Mouse (Mus musculus): ENCODE results near the gene Mcur1. TPM values are rescaled to one million over a fixed set of nuclear protein-coding genes. Genes with fewer than 3 reads are reported as not detected.
A peak's percentile ranks its signal among the peaks of the same experiment; 100 is the strongest.

The Mcur1 gene
- polyA plus RNA-seq, 1 experiment from 2014 or later = 6.2 TPM

DNA sequence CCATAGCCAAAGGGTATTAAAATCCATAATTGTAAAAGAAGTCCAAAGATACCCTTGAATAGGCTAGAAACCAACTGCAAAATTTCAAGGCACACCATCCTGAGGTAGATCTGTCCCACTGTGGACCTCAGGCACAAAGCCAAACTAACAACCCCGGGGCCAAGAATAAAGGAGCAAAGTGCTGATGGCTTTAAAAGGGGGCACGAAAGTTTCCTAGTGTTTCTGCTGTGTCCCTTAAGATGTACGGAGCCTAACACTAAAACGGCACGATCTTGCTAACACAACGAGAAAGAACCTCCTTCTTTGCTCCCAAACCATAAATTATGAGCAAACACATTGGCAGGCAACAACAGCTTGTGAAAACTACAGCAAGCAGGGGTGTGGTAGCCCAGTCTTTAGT, 1.6 kb downstream of the Mcur1 start:
- Histone ChIP-seq H3K36me3 (ENCODE audit: control insufficient read depth, insufficient read depth, low read length) (no peaks in the 10 kb centered on the region), H3K9me3 (ENCODE audit: control insufficient read depth, low read length) (no peaks in the 10 kb centered on the region), H3K27ac (ENCODE audit: low read depth, low read length) (no peak overlapping the region), H3K9ac (ENCODE audit: low read depth, low read length) (no peak overlapping the region), H3K27me3 (replicated peaks; ENCODE audit: control insufficient read depth, insufficient read depth, low read length) (no peaks in the 10 kb centered on the region), H3K4me3 (ENCODE audit: low read length) (no peak overlapping the region), H3K4me1 (ENCODE audit: control insufficient read depth, insufficient read depth, low read depth, low read length) (peaks cover 13% of the 10 kb centered on the region), H3K4me2 (ENCODE audit: low read length) (peak overlapping the region; percentile 97)
- no peak for ATAC-seq
- WGBS = 66% methylated on average over 6 of the region's 6 CpGs

DNA sequence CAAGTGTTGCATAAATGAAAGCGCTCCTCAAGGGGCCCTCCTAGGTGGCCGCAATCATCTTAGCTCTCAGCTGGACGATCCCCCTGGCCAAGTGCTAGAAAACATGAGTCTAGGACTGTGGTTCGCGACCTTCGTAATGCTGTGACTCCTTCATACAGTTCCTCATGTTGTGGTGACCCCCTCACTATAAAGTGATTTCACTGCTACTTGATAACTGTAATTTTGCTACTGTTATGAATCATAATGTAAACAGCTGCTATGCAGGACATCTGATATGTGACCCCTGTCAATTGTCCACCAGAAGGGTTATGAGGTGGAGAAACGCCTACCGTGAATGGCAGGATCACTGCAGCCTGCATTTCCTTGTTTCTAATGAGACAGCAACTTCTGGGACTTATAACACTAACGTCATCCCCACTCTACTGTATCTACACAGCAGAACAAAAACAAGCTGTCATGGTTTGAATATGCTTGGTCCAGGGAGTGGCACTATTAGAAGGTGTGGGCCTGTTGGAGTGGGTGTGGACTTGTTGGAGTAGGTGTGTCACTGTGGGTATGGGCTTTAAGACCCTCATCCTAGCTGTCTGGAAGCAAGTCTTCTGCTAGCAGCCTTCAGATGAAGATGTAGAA, 3.0 kb downstream of the Mcur1 start:
- Histone ChIP-seq H3K9ac (ENCODE audit: low read depth, low read length) (no peak overlapping the region), H3K27ac (ENCODE audit: low read depth, low read length) (no peak overlapping the region), H3K36me3 (ENCODE audit: control insufficient read depth, insufficient read depth, low read length) (no peaks in the 10 kb centered on the region), H3K4me1 (ENCODE audit: control insufficient read depth, insufficient read depth, low read depth, low read length) (peaks cover 13% of the 10 kb centered on the region), H3K4me3 (ENCODE audit: low read length) (no peak overlapping the region), H3K4me2 (ENCODE audit: low read length) (no peak overlapping the region), H3K27me3 (replicated peaks; ENCODE audit: control insufficient read depth, insufficient read depth, low read length) (no peaks in the 10 kb centered on the region), H3K9me3 (ENCODE audit: control insufficient read depth, low read length) (no peaks in the 10 kb centered on the region)
- no peak for ATAC-seq
- 90% methylated on average over 9 of the region's 9 CpGs for WGBS

DNA sequence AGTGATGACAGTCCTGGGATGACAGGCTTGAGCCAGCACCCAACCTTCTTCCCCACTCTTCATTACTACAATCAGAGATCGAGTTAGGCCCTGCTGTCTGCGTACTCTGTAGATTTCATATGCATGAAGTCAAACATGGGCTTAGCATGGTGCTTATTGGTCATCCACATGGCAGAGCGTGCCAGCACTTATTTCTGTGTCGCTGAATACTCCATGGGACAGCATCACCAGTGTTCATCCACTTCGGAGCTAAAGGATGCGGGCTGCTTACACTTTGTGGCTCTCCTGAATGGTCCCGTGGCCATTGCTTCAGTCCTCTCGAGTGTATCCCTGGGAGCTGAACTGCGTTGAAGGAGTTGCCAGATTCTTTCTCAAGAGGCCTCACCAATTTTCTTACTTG, 4.7 kb downstream of the Mcur1 start:
- peaks cover 5% of the 10 kb centered on the region for H3K36me3 ChIP-seq (ENCODE audit: control insufficient read depth, insufficient read depth, low read length)
- H3K4me1 ChIP-seq (ENCODE audit: control insufficient read depth, insufficient read depth, low read depth, low read length) = peaks cover 13% of the 10 kb centered on the region
- H3K4me2 ChIP-seq (ENCODE audit: low read length) = no peak overlapping the region
- no peak for ATAC-seq
- no peak overlapping the region for H3K9ac ChIP-seq (ENCODE audit: low read depth, low read length)
- H3K27ac ChIP-seq (ENCODE audit: low read depth, low read length) = no peak overlapping the region
- 95% methylated on average over 9 of the region's 9 CpGs for WGBS
- H3K27me3 ChIP-seq (replicated peaks; ENCODE audit: control insufficient read depth, insufficient read depth, low read length) = no peaks in the 10 kb centered on the region
- no peak overlapping the region for H3K4me3 ChIP-seq (ENCODE audit: low read length)
- H3K9me3 ChIP-seq (ENCODE audit: control insufficient read depth, low read length) = no peaks in the 10 kb centered on the region

GRCm38 (mm10) chr13:43554827-43555226, 5.2 kb downstream of the Mcur1 start:
- no peak overlapping the region for H3K4me2 ChIP-seq (ENCODE audit: low read length)
- no peak overlapping the region for H3K27ac ChIP-seq (ENCODE audit: low read depth, low read length)
- no peaks in the 10 kb centered on the region for H3K27me3 ChIP-seq (replicated peaks; ENCODE audit: control insufficient read depth, insufficient read depth, low read length)
- 90% methylated on average over 7 of the region's 7 CpGs for WGBS
- H3K9ac ChIP-seq (ENCODE audit: low read depth, low read length) = no peak overlapping the region
- H3K9me3 ChIP-seq (ENCODE audit: control insufficient read depth, low read length) = no peaks in the 10 kb centered on the region
- no peak overlapping the region for H3K4me3 ChIP-seq (ENCODE audit: low read length)
- H3K36me3 ChIP-seq (ENCODE audit: control insufficient read depth, insufficient read depth, low read length) = peaks cover 10% of the 10 kb centered on the region
- H3K4me1 ChIP-seq (ENCODE audit: control insufficient read depth, insufficient read depth, low read depth, low read length) = peaks cover 13% of the 10 kb centered on the region
- no peak for ATAC-seq

DNA sequence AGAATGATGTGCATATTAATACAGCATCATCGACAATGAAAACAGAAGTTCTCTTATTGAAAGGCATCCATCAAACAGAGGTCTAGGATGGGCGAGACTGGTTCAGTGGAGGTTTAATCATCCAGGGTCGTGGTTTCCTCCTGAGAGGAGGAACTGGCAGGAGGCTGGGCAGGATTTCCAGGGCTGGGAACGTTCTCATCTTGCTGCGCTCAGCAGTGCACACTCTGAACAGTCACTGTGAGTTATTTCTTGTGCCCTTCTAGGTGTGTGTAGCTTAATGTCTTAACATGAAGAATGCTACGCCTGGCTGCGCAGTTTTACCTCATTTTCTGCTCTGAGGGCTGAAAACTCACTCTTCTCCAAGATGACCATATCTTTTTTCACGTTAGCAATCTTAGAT, 9.3 kb downstream of the Mcur1 start:
- Histone ChIP-seq H3K4me3 (ENCODE audit: low read length) (no peak overlapping the region), H3K36me3 (ENCODE audit: control insufficient read depth, insufficient read depth, low read length) (peaks cover 11% of the 10 kb centered on the region), H3K9me3 (ENCODE audit: control insufficient read depth, low read length) (no peaks in the 10 kb centered on the region), H3K9ac (ENCODE audit: low read depth, low read length) (no peak overlapping the region), H3K4me2 (ENCODE audit: low read length) (no peak overlapping the region), H3K4me1 (ENCODE audit: control insufficient read depth, insufficient read depth, low read depth, low read length) (no peaks in the 10 kb centered on the region), H3K27ac (ENCODE audit: low read depth, low read length) (no peak overlapping the region), H3K27me3 (replicated peaks; ENCODE audit: control insufficient read depth, insufficient read depth, low read length) (no peaks in the 10 kb centered on the region)
- no peak for ATAC-seq
- WGBS = 87% methylated on average over 8 of the region's 8 CpGs

GRCm38 (mm10) chr13:43549870-43550269, 10.1 kb downstream of the Mcur1 start:
- 92% methylated on average over 7 of the region's 7 CpGs for WGBS
- H3K36me3 ChIP-seq (ENCODE audit: control insufficient read depth, insufficient read depth, low read length) = peaks cover 11% of the 10 kb centered on the region
- H3K9ac ChIP-seq (ENCODE audit: low read depth, low read length) = no peak overlapping the region
- no peaks in the 10 kb centered on the region for H3K9me3 ChIP-seq (ENCODE audit: control insufficient read depth, low read length)
- ATAC-seq = no peak
- no peak overlapping the region for H3K4me2 ChIP-seq (ENCODE audit: low read length)
- no peaks in the 10 kb centered on the region for H3K27me3 ChIP-seq (replicated peaks; ENCODE audit: control insufficient read depth, insufficient read depth, low read length)
- no peak overlapping the region for H3K4me3 ChIP-seq (ENCODE audit: low read length)
- no peaks in the 10 kb centered on the region for H3K4me1 ChIP-seq (ENCODE audit: control insufficient read depth, insufficient read depth, low read depth, low read length)
- H3K27ac ChIP-seq (ENCODE audit: low read depth, low read length) = no peak overlapping the region

GRCm38 (mm10) chr13:43549078-43549698, 10.8 kb downstream of the Mcur1 start:
- Histone ChIP-seq H3K4me2 (ENCODE audit: low read length) (no peak overlapping the region), H3K36me3 (ENCODE audit: control insufficient read depth, insufficient read depth, low read length) (peaks cover 13% of the 10 kb centered on the region), H3K4me1 (ENCODE audit: control insufficient read depth, insufficient read depth, low read depth, low read length) (no peaks in the 10 kb centered on the region), H3K4me3 (ENCODE audit: low read length) (no peak overlapping the region), H3K9ac (ENCODE audit: low read depth, low read length) (no peak overlapping the region), H3K27ac (ENCODE audit: low read depth, low read length) (no peak overlapping the region), H3K9me3 (ENCODE audit: control insufficient read depth, low read length) (no peaks in the 10 kb centered on the region), H3K27me3 (replicated peaks; ENCODE audit: control insufficient read depth, insufficient read depth, low read length) (no peaks in the 10 kb centered on the region)
- WGBS = 93% methylated on average over 11 of the region's 11 CpGs
- ATAC-seq = no peak

DNA sequence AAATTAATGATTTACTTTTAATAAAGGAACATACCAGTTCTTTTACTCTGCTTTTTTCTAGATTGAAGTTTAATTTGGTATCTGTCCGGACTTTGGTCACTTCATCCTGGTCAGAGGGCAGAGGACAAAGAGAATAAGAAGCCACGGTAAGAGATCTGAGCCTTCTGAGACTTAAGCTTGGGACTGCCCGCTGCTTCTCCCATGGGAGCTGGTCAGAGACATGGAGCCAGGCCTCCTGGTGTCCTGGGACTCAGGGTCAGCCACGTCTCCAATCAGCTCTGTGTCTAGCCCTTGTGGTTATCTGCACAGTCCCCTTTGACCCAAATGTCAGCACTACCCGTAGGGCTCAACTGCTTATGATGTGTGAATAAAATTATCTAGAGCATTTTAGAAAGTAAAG, 11.4 kb downstream of the Mcur1 start:
- Histone ChIP-seq H3K27ac (ENCODE audit: low read depth, low read length) (no peak overlapping the region), H3K4me2 (ENCODE audit: low read length) (no peak overlapping the region), H3K9ac (ENCODE audit: low read depth, low read length) (no peak overlapping the region), H3K9me3 (ENCODE audit: control insufficient read depth, low read length) (no peaks in the 10 kb centered on the region), H3K4me3 (ENCODE audit: low read length) (no peak overlapping the region), H3K36me3 (ENCODE audit: control insufficient read depth, insufficient read depth, low read length) (peaks cover 17% of the 10 kb centered on the region), H3K4me1 (ENCODE audit: control insufficient read depth, insufficient read depth, low read depth, low read length) (no peaks in the 10 kb centered on the region), H3K27me3 (replicated peaks; ENCODE audit: control insufficient read depth, insufficient read depth, low read length) (no peaks in the 10 kb centered on the region)
- WGBS = 80% methylated on average over 5 of the region's 5 CpGs
- ATAC-seq = no peak

DNA sequence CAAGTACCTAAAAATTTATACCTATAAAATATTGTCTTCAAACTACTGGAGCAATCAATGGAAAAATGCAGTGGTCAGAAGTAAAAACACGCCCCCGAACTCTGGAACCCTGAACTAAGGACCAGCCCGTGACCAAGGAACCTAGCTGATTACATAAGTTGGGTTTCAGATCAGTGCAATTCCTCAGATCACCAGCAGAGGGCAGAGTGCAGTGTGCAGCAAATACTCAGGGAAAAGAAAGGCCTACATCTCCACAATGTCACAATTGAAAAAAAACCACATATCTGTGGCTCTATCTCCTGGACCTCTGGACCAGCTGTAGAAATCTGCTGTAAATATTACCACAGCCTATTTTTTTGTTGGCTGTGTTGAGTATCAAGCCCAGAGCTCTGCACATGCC, 13.1 kb downstream of the Mcur1 start:
- Histone ChIP-seq H3K27ac (ENCODE audit: low read depth, low read length) (no peak overlapping the region), H3K9me3 (ENCODE audit: control insufficient read depth, low read length) (no peaks in the 10 kb centered on the region), H3K4me3 (ENCODE audit: low read length) (no peak overlapping the region), H3K27me3 (replicated peaks; ENCODE audit: control insufficient read depth, insufficient read depth, low read length) (no peaks in the 10 kb centered on the region), H3K4me2 (ENCODE audit: low read length) (no peak overlapping the region), H3K4me1 (ENCODE audit: control insufficient read depth, insufficient read depth, low read depth, low read length) (no peaks in the 10 kb centered on the region), H3K9ac (ENCODE audit: low read depth, low read length) (no peak overlapping the region), H3K36me3 (ENCODE audit: control insufficient read depth, insufficient read depth, low read length) (peaks cover 17% of the 10 kb centered on the region)
- ATAC-seq = no peak
- WGBS = 41% methylated on average over 3 of the region's 3 CpGs
